Mouse (Mus musculus) lung, embryonic 15.5 days (tissue): ENCODE measurements at regions not wholly inside any gene's neighbourhood (a gene's known extent, or its start where the extent isn't known, plus 50 kb on each side); places are given as distances from the start of the nearest gene placed in this dataset.

Source experiments
- ATAC-seq: fragments of 200-750 bp; cut with Nextera tagmentation; 2 replicates; pipeline ENCODE4 v1.8.0; 2017; ENCODE audit warnings: moderate number of reproducible peaks, borderline replicate concordance; ENCODE audit not compliant: low FRiP score, low TSS enrichment; ENCODE audit errors: extremely low read depth
- H3K27ac ChIP-seq: fragments of 300-500 bp; sonication (generic); 2 replicates; pipeline ENCODE4 v1.5.1; 2015; ENCODE audit warnings: moderate library complexity, mild to moderate bottlenecking, inconsistent platforms
- H3K27me3 ChIP-seq: fragments of 300-500 bp; sonication (generic); 2 replicates; pipeline ENCODE4 v1.6.1; 2015; ENCODE audit warnings: inconsistent platforms
- H3K36me3 ChIP-seq: fragments of 300-500 bp; sonication (generic); 2 replicates; pipeline ENCODE4 v1.6.1; 2015; ENCODE audit warnings: inconsistent platforms
- H3K4me1 ChIP-seq: fragments of 300-500 bp; sonication (generic); 2 replicates; pipeline ENCODE4 v1.6.1; 2015; ENCODE audit warnings: inconsistent platforms
- H3K4me2 ChIP-seq: fragments of 300-500 bp; sonication (generic); 2 replicates; pipeline ENCODE4 v1.6.1; 2015; ENCODE audit warnings: inconsistent platforms, mild to moderate bottlenecking, moderate library complexity
- H3K4me3 ChIP-seq: fragments of 300-500 bp; sonication (generic); 2 replicates; pipeline ENCODE4 v1.5.1; 2015; ENCODE audit warnings: mild to moderate bottlenecking, inconsistent platforms
- H3K9ac ChIP-seq: fragments of 300-500 bp; sonication (generic); 2 replicates; pipeline ENCODE4 v1.6.1; 2015; ENCODE audit warnings: inconsistent platforms
- H3K9me3 ChIP-seq: fragments of 300-500 bp; sonication (generic); 2 replicates; pipeline ENCODE4 v1.6.1; 2016; ENCODE audit warnings: inconsistent platforms
- WGBS: fragments of 180-500 bp; shearing (Covaris S2); methylation state at CpG from one replicate; pipeline ENCODE4 v1.1.7; 2015; 5-methylcytosine and 5-hydroxymethylcytosine counted together

DNA sequence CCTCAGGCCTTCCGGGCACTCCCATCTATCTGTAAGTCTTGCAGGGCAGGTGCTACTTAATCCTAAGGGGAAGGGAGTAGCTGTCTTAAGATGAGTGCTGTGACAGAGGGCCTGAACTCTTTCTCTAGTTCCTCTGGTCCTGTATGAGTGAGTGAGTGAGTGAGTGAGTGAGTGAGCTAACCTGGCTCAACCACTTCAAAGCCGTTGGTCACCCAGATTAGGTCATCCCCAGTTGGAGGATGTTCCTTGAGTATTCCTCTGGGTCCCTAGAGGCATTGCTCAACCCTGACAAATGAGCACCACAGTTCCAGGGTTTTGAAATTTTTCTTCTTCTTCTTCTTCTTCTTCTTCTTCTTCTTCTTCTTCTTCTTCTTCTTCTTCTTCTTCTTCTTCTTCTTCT lies 306.5 kb downstream of the 4933412E24Rik start:
- no peak overlapping the region for H3K4me3 ChIP-seq
- no peaks in the 10 kb centered on the region for H3K27me3 ChIP-seq
- no peak overlapping the region for H3K4me2 ChIP-seq
- 62% methylated on average over 2 of the region's 2 CpGs for WGBS
- ATAC-seq: no peak
- no peak overlapping the region for H3K27ac ChIP-seq
- no peaks in the 10 kb centered on the region for H3K9me3 ChIP-seq
- H3K9ac ChIP-seq: no peak overlapping the region
- H3K36me3 ChIP-seq: no peaks in the 10 kb centered on the region
- peaks cover 8% of the 10 kb centered on the region; the same call in 1 of the 2 replicates for H3K4me1 ChIP-seq

GRCm38 (mm10) chr15:59708402-59708801 lies 308.0 kb downstream of the 4933412E24Rik start:
- no peak for ATAC-seq

GRCm38 (mm10) chr15:59707081-59707480 lies 309.3 kb downstream of the 4933412E24Rik start:
- no peaks in the 10 kb centered on the region for H3K27me3 ChIP-seq
- no peak overlapping the region for H3K4me2 ChIP-seq
- no peaks in the 10 kb centered on the region for H3K4me1 ChIP-seq
- 65% methylated on average over 8 of the region's 8 CpGs for WGBS
- H3K9ac ChIP-seq: no peak overlapping the region
- no peak overlapping the region for H3K4me3 ChIP-seq
- no peaks in the 10 kb centered on the region for H3K36me3 ChIP-seq
- H3K27ac ChIP-seq: no peak overlapping the region
- no peaks in the 10 kb centered on the region for H3K9me3 ChIP-seq
- no peak for ATAC-seq

More at GRCm38 (mm10) chr15:59708402-59708801, 308.0 kb downstream of the 4933412E24Rik start:
- Histone ChIP-seq H3K9me3 (no peaks in the 10 kb centered on the region), H3K4me2 (no peak overlapping the region), H3K9ac (no peak overlapping the region), H3K27ac (no peak overlapping the region), H3K36me3 (no peaks in the 10 kb centered on the region), H3K4me3 (no peak overlapping the region), H3K4me1 (no peaks in the 10 kb centered on the region), H3K27me3 (no peaks in the 10 kb centered on the region)
